Mouse (Mus musculus) CH12.LX (cell line): ENCODE results near the gene Rbm18. TPM values are rescaled to one million over a fixed set of nuclear protein-coding genes. Genes with fewer than 3 reads are reported as not detected.

Experiments
- DNase-seq: peaks from one replicate; pipeline ENCODE4 v3.0.0-alpha.2; 2013; ENCODE audit errors: extremely low read depth
- H3K27ac ChIP-seq: 2 replicates; pipeline ENCODE4 v1.5.1; 2012; ENCODE audit warnings: low read depth, mild to moderate bottlenecking, control low read depth, moderate library complexity; ENCODE audit not compliant: insufficient read depth
- H3K27me3 ChIP-seq: replicated peaks from 2 replicates; pipeline ENCODE3; 2012; ENCODE audit warnings: inconsistent platforms
- H3K36me3 ChIP-seq, 2 experiments: replicated peaks in 1 of 2; 2 replicates each; pipeline versions ENCODE3 to v1.6.1; 2012; ENCODE audit warnings: inconsistent platforms in 1 of 2, low read length in 1 of 2, mild to moderate bottlenecking in 1 of 2, mixed read lengths in 1 of 2, moderate library complexity in 1 of 2; ENCODE audit not compliant: control insufficient read depth in 1 of 2, insufficient read depth in 1 of 2
- H3K4me1 ChIP-seq, 2 experiments: 2 replicates each; pipeline ENCODE4 v1.6.1; 2012; ENCODE audit warnings: inconsistent platforms in 1 of 2, moderate library complexity in 1 of 2; ENCODE audit not compliant: insufficient read depth in 2 of 2, control insufficient read depth in 1 of 2
- H3K4me2 ChIP-seq: 2 replicates; pipeline ENCODE4 v1.6.1; 2012; ENCODE audit warnings: low read depth, mild to moderate bottlenecking, control low read depth; ENCODE audit not compliant: poor library complexity, insufficient read depth, severe bottlenecking
- H3K4me3 ChIP-seq, 3 experiments: fragments of 150-350 bp in 1 of 3; sonication (generic) in 1 of 3; replicated peaks in 1 of 3; 2 replicates each; pipeline versions ENCODE3 to v1.5.1; 2011 to 2012; ENCODE audit warnings: low read depth in 2 of 3, low read length in 2 of 3, mild to moderate bottlenecking in 2 of 3, moderate library complexity in 2 of 3, control low read depth in 1 of 3, improper control_type of control experiment in 1 of 3, inconsistent platforms in 1 of 3, mixed read lengths in 1 of 3; ENCODE audit not compliant: poor library complexity in 1 of 3
- H3K79me2 ChIP-seq: replicated peaks from 2 replicates; pipeline ENCODE4 v1.6.1; 2012; ENCODE audit warnings: mild to moderate bottlenecking, moderate library complexity; ENCODE audit not compliant: control insufficient read depth, poor library complexity, insufficient read depth, severe bottlenecking; ENCODE audit errors: extremely low read depth
- H3K9ac ChIP-seq: 2 replicates; pipeline ENCODE4 v1.6.1; 2012; ENCODE audit warnings: low read depth, mild to moderate bottlenecking, control low read depth, moderate library complexity; ENCODE audit not compliant: insufficient read depth
- H3K9me3 ChIP-seq: replicated peaks from 2 replicates; pipeline ENCODE3; 2012; ENCODE audit warnings: low read length, inconsistent platforms, mixed read lengths
- CHD1 ChIP-seq: IDR thresholded peaks from 2 replicates; pipeline ENCODE4 v1.6.1; 2012; ENCODE audit warnings: low read depth, low read length, improper control_type of control experiment, inconsistent platforms
- E2F4 ChIP-seq: IDR thresholded peaks from 2 replicates; pipeline ENCODE4 v1.6.1; 2011; ENCODE audit warnings: low read depth, low read length, improper control_type of control experiment; ENCODE audit not compliant: insufficient replicate concordance
- ELF1 ChIP-seq: IDR thresholded peaks from 2 replicates; pipeline ENCODE4 v1.6.1; 2014; ENCODE audit warnings: low read depth, mild to moderate bottlenecking, inconsistent platforms, low read length, improper control_type of control experiment
- EP300 ChIP-seq: IDR thresholded peaks from 2 replicates; pipeline ENCODE4 v1.6.1; 2011; ENCODE audit warnings: low read length, improper control_type of control experiment
- GABPA ChIP-seq: IDR thresholded peaks from 2 replicates; pipeline ENCODE4 v1.6.1; 2012; ENCODE audit warnings: low read depth, low read length, improper control_type of control experiment, inconsistent platforms; ENCODE audit not compliant: insufficient replicate concordance
- IRF4 ChIP-seq: IDR thresholded peaks from 2 replicates; pipeline ENCODE4 v1.6.1; 2014; ENCODE audit warnings: low read depth, mild to moderate bottlenecking, inconsistent platforms, low read length, improper control_type of control experiment
- KAT2A ChIP-seq: IDR thresholded peaks from 2 replicates; pipeline ENCODE4 v1.6.1; 2012; ENCODE audit warnings: low read length, improper control_type of control experiment, inconsistent platforms; ENCODE audit not compliant: insufficient replicate concordance
- MAFK ChIP-seq: IDR thresholded peaks from 2 replicates; pipeline ENCODE4 v1.6.1; 2011; ENCODE audit warnings: low read length, improper control_type of control experiment; ENCODE audit not compliant: insufficient replicate concordance
- MAX ChIP-seq: IDR thresholded peaks from 2 replicates; pipeline ENCODE4 v1.6.1; 2011; ENCODE audit warnings: low read length, improper control_type of control experiment
- MAZ ChIP-seq: IDR thresholded peaks from 2 replicates; pipeline ENCODE4 v1.6.1; 2012; ENCODE audit warnings: low read depth, mild to moderate bottlenecking, inconsistent platforms, low read length, improper control_type of control experiment, moderate library complexity
- MXI1 ChIP-seq: IDR thresholded peaks from 2 replicates; pipeline ENCODE4 v1.6.1; 2011; ENCODE audit warnings: mild to moderate bottlenecking, low read depth, low read length, improper control_type of control experiment
- MYC ChIP-seq: IDR thresholded peaks from 2 replicates; pipeline ENCODE4 v1.6.1; 2011; ENCODE audit warnings: low read depth, mild to moderate bottlenecking, improper control_type of control experiment, low read length
- PAX5 ChIP-seq: IDR thresholded peaks from 2 replicates; pipeline ENCODE4 v1.6.1; 2012; ENCODE audit warnings: low read length, inconsistent platforms, mixed read lengths
- POLR2A ChIP-seq: IDR thresholded peaks from 2 replicates; pipeline ENCODE4 v1.6.1; 2011; ENCODE audit warnings: low read depth, mild to moderate bottlenecking, improper control_type of control experiment, low read length
- RAD21 ChIP-seq: IDR thresholded peaks from 2 replicates; pipeline ENCODE4 v1.6.1; 2011; ENCODE audit warnings: low read depth, mild to moderate bottlenecking, low read length, improper control_type of control experiment, moderate library complexity
- RCOR1 ChIP-seq: conservative IDR thresholded peaks from 2 replicates; pipeline ENCODE4 v1.6.1; 2012; ENCODE audit warnings: low read depth, mild to moderate bottlenecking, inconsistent platforms, low read length, improper control_type of control experiment
- TCF12 ChIP-seq: IDR thresholded peaks from 2 replicates; pipeline ENCODE4 v1.6.1; 2014; ENCODE audit warnings: low read depth, mild to moderate bottlenecking, inconsistent platforms, low read length, improper control_type of control experiment
- USF2 ChIP-seq: conservative IDR thresholded peaks from 2 replicates; pipeline ENCODE4 v1.6.1; 2011; ENCODE audit warnings: low read depth, low read length, improper control_type of control experiment
- ZC3H11A ChIP-seq: IDR thresholded peaks from 2 replicates; pipeline ENCODE4 v1.6.1; 2012; ENCODE audit warnings: low read depth, mild to moderate bottlenecking, inconsistent platforms, low read length, improper control_type of control experiment
- dilution Hi-C: fragments of 300-500 bp; cut with MboI; formaldehyde crosslinking; loops from 2 replicates; pipeline ENCODE4 v1.14.3; 2020; ENCODE audit warnings: low sequenced_read_pairs; ENCODE audit not compliant: extremely low pct_unique_long_range_greater_than_20kb, extremely low pct_ligation_motif_present
- in situ Hi-C: fragments of 300-500 bp; cut with MboI; formaldehyde crosslinking; loops from 3 replicates; pipeline ENCODE4 v1.14.3; 2019; ENCODE audit warnings: low sequenced_read_pairs, low pct_ligation_motif_present, low pct_unique_long_range_greater_than_20kb, mixed read lengths
- polyA plus RNA-seq: library from polyadenylated mRNA; unstranded; fragments of >175 nt; gene quantifications from 2 replicates; pipeline ENCODE4 v1.2.1, GENCODE M21; 2012; ENCODE audit warnings: low read depth; ENCODE audit not compliant: insufficient read length
- total RNA-seq, 2 experiments: library from RNA; depleted of rRNA; stranded (reverse); fragments of 300-350 nt in 1 of 2; fragments of >200 nt in 1 of 2; gene quantifications; 2 replicates each; pipeline ENCODE4 v1.2.3; 2012 to 2014

The Rbm18 gene
- total and polyA plus RNA-seq, 3 experiments, result 12.4 to 26.3 (median 14.9) TPM

DNA sequence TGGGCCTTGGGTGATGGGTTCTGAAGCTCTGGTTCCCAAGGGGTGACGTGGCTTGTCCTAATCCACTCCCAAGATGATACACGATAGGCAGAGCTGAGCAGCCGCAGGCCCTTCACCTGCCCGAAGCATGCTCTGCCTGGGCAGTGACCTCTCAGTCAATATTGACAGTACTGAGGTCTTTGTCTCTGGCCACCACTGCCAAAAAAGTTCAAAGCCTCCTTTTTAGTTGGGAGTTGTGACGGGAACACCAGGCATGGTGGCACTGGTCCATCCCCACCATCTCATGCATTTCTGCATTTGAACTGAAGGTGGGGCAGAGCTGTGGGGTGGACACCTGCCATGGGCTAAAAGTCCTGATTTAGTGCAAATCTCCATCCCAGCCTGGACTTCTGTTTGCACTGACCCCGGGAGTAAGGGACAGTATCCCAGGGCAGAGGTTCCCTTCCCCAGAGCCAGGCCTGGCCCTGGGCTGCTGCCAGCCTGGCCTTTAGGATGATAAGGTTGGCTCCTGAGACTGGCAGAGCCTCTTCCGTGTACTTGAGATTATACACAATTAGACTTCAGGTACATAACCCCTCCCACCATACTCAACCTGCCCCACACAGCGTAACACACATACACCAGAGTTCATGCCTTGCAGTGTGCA is 64.8 kb downstream of the Rbm18 start:
- in situ Hi-C loops (no loop called here), dilution Hi-C loops (no loop called here)
- H3K79me2 ChIP-seq, result no peaks in the 10 kb centered on the region
- H3K9ac ChIP-seq, result no peak overlapping the region
- TF ChIP-seq TCF12 (no peak), GABPA (no peak), MXI1 (no peak), POLR2A (no peak), IRF4 (no peak), KAT2A (no peak), RCOR1 (no peak), E2F4 (no peak), USF2 (no peak)
- no peaks in the 10 kb centered on the region for H3K36me3 ChIP-seq
- H3K4me3 ChIP-seq, result no peak overlapping the region
- no peaks in the 10 kb centered on the region; a peak in 1 of 4 replicates for H3K4me1 ChIP-seq
- no peak for DNase-seq
- H3K4me2 ChIP-seq, result no peak overlapping the region
- H3K27me3 ChIP-seq, result peaks cover 5% of the 10 kb centered on the region
- no peaks in the 10 kb centered on the region for H3K9me3 ChIP-seq
- no peak overlapping the region for H3K27ac ChIP-seq

DNA sequence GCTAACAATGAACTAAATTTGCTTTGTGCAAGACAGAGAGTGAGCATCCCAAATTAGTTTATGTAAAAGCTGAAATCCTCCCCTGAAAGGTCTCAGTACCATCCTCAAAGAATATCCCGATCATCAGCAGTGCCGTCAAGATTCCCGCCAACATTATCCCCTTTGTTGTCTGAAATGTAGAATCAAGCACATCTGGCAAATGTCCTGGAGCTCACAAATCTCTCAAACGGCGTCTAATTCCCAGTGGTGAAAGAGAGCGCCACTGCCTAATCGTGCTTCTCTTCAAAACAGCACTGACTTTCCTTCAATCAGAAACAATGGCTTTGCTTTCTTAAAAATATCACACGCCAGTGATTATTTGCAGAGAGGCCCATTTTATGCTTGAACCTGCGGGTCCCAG is 69.4 kb downstream of the Rbm18 start:
- Histone ChIP-seq H3K4me2 (no peak overlapping the region), H3K36me3 (no peaks in the 10 kb centered on the region), H3K4me1 (no peaks in the 10 kb centered on the region), H3K27me3 (peaks cover 4% of the 10 kb centered on the region), H3K27ac (no peak overlapping the region), H3K4me3 (no peak overlapping the region), H3K9me3 (no peaks in the 10 kb centered on the region), H3K79me2 (no peaks in the 10 kb centered on the region), H3K9ac (no peak overlapping the region)
- TF ChIP-seq TCF12, result no peak
- no peak for TF ChIP-seq IRF4
- TF ChIP-seq ELF1, result no peak
- TF ChIP-seq MYC, result no peak
- TF ChIP-seq EP300, result no peak
- no peak for TF ChIP-seq MAX
- TF ChIP-seq MAFK, result no peak
- no peak for TF ChIP-seq CHD1
- no peak for TF ChIP-seq PAX5
- TF ChIP-seq MAZ, result no peak
- no peak for TF ChIP-seq ZC3H11A
- TF ChIP-seq RAD21, result no peak
- DNase-seq, result no peak
- in situ Hi-C loops (no loop called here), dilution Hi-C loops (no loop called here)

Other genes with a start within 250 kb of the Rbm18 start
- gene Ttll11, start 156.9 kb downstream of the Rbm18 start, total RNA-seq (2012; rRNA removed), result 0.04 and 0.21 TPM in 2 replicates
- 0.11 TPM in 1 of 2 replicates, not detected in the other for gene Ttll11, start 156.9 kb downstream of the Rbm18 start, total RNA-seq (2014; rRNA removed)
- 0.31 TPM in 1 of 2 replicates, not detected in the other for gene Ttll11, start 156.9 kb downstream of the Rbm18 start, polyA plus RNA-seq
- gene Ndufa8, start 87.4 kb downstream of the Rbm18 start, total RNA-seq (2012; rRNA removed), result 119 and 121 TPM in 2 replicates
- 111 and 124 TPM in 2 replicates for gene Ndufa8, start 87.4 kb downstream of the Rbm18 start, total RNA-seq (2014; rRNA removed)
- gene Ndufa8, start 87.4 kb downstream of the Rbm18 start, polyA plus RNA-seq, result 179 and 203 TPM in 2 replicates
- 0.21 TPM in 1 of 2 replicates, not detected in the other for gene Morn5, start 87.3 kb downstream of the Rbm18 start, total RNA-seq (2012; rRNA removed)
- 0.38 TPM in 1 of 2 replicates, not detected in the other for gene Morn5, start 87.3 kb downstream of the Rbm18 start, total RNA-seq (2014; rRNA removed)
- gene Morn5, start 87.3 kb downstream of the Rbm18 start, polyA plus RNA-seq, result not detected in 2 replicates
- 0.13 and 0.42 TPM in 2 replicates for gene Lhx6, start 31.4 kb downstream of the Rbm18 start, total RNA-seq (2012; rRNA removed)
- gene Lhx6, start 31.4 kb downstream of the Rbm18 start, total RNA-seq (2014; rRNA removed), result 0.18 and 0.31 TPM in 2 replicates
- 0.11 and 0.30 TPM in 2 replicates for gene Lhx6, start 31.4 kb downstream of the Rbm18 start, polyA plus RNA-seq
- gene Mrrf, start 384 bp downstream of the Rbm18 start, total RNA-seq (2012; rRNA removed), result 18.5 and 20.9 TPM in 2 replicates
- 17.2 and 23.1 TPM in 2 replicates for gene Mrrf, start 384 bp downstream of the Rbm18 start, total RNA-seq (2014; rRNA removed)
- gene Mrrf, start 384 bp downstream of the Rbm18 start, polyA plus RNA-seq, result 22.2 and 33.1 TPM in 2 replicates
- 3.0 and 3.1 TPM in 2 replicates for gene Ptgs1, start 93.7 kb upstream of the Rbm18 start, total RNA-seq (2012; rRNA removed)
- 2.9 and 3.0 TPM in 2 replicates for gene Ptgs1, start 93.7 kb upstream of the Rbm18 start, total RNA-seq (2014; rRNA removed)
- 1.6 and 2.6 TPM in 2 replicates for gene Ptgs1, start 93.7 kb upstream of the Rbm18 start, polyA plus RNA-seq
- gene Olfr338, start 236.7 kb upstream of the Rbm18 start, total RNA-seq (2012; rRNA removed), result not detected in 2 replicates
- gene Olfr338, start 236.7 kb upstream of the Rbm18 start, total RNA-seq (2014; rRNA removed), result not detected in 2 replicates
- not detected in 2 replicates for gene Olfr338, start 236.7 kb upstream of the Rbm18 start, polyA plus RNA-seq